Mouse (Mus musculus): ENCODE results near the gene Scn5a.

DNA sequence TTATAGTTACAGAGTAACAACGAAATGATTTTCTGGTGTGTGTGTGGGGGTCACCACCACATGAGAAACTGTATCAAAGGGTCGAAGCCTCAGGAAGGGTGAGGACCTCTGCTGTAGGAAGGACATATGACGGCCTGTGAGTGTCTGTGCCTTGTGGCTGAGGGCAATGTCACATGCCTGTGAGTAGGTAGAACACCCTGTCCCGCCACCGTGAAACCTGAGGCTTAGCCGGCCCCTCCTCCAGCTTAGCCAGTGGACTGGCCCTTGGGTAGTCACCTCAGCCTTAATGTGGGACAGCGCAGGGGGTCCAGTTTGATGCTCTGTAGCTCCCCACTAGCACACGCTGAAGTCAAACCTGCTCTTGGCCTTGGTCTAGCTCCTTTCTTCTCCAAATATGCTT lies 65.0 kb downstream of the Scn5a start:
- TF ChIP-seq CTCF (IDR thresholded peaks at IDR 0.05; ENCODE audit: low read depth), result no peak
- TF ChIP-seq EP300 (IDR thresholded peaks at IDR 0.05; ENCODE audit: low read depth), result no peak

Data from liver, embryonic 14.5 days (tissue).